Mouse (Mus musculus): ENCODE data around the gene Cnga1. TPM values are rescaled to one million over a fixed set of nuclear protein-coding genes. Genes with fewer than 3 reads are reported as not detected.

The Cnga1 gene
- total RNA-seq (2021): not detected

- intact Hi-C loops (cut with DNase I): no loop called here
- no peak for DNase-seq (ENCODE audit: low spot score)
Measured at GRCm38 (mm10) chr5:72644175-72644574, at the start of gene Cnga1. Gene Cnga1, minus strand, starts transcription at chr5:72644275.

DNA sequence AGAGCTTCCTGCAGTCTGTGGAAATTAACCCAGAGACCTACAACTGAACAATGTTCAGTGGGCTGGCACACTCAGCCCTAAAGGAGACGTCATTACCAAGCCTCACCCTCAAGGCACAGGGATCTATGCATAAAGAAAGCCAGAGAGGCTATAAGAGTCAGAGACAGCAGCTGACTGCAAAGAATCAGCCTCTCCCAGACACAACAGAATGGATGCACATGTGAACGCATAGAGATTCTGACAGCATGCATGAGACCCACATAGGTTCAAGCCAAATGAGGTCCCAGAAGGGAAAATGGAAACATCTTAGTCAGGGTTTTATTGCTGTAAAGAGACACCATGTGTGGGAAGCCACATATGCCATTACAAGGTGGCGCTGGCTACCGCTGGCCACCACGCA, 46.4 kb upstream of the Cnga1 start:
- intact Hi-C loops (cut with DNase I): no loop called here
- no peak for DNase-seq (ENCODE audit: low spot score)

DNA sequence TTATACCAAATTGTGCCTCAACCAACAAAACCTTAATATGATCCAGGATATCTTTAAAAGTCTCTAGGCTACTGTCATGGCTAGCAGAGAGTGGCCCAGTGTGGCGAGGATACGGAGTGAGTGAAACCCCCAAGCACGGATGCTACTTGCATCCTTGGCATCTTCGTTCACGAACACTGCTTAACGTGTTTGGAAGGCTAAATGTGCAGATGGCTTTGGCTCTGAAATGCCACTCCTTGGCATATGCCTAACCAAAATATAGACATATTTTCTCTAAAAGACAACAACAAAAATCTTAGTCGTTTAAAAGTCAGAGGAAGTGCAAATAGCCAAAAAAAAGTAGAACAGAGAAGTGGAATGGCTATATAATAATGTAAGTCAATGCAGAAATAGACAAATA, 45.5 kb upstream of the Cnga1 start:
- no peak for DNase-seq (ENCODE audit: low spot score)
- intact Hi-C loops (cut with DNase I): no loop called here

GRCm38 (mm10) chr5:72681451-72681850, 37.4 kb upstream of the Cnga1 start:
- intact Hi-C loops (cut with DNase I): no loop called here
- no peak for DNase-seq (ENCODE audit: low spot score)

GRCm38 (mm10) chr5:72674994-72675542, 31.0 kb upstream of the Cnga1 start:
- DNase-seq (ENCODE audit: low spot score): no peak
- intact Hi-C loops (cut with DNase I): no loop called here

- intact Hi-C loops (cut with DNase I): no loop called here
Measured at GRCm38 (mm10) chr5:72671017-72671699, 27.1 kb upstream of the Cnga1 start.

DNA sequence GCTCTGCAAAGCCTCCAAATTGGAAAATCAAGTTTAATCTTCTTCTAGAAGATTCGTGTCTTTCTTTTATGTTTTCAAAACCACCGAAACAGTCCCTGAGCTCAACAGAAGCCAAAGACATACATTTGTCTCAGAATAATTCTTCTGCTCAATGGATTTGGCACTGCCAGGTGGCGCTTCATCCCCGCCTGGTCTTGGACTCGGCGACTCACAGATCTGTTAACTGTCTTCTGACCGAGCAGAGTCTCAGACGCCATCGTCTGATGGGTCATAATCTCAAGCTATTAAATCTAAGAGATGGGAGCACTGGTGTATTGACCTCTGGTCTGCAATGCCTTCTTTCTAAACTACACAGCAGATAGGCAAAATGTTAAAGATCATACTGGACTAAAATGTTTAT, 24.3 kb upstream of the Cnga1 start:
- no peak for DNase-seq (ENCODE audit: low spot score)
- intact Hi-C loops (cut with DNase I): loop anchor here (5.0 kb wide), 1 partner anchor 89 kb away; no protein-coding TSS in a partner anchor

More at GRCm38 (mm10) chr5:72671017-72671699, 27.1 kb upstream of the Cnga1 start:
- DNase-seq (ENCODE audit: low spot score): no peak

- no peak for DNase-seq (ENCODE audit: low spot score)
- intact Hi-C loops (cut with DNase I): loop anchor here (5.0 kb wide), 1 partner anchor 91 kb away; no protein-coding TSS in a partner anchor
Measured at GRCm38 (mm10) chr5:72666428-72666827, 22.4 kb upstream of the Cnga1 start.

- intact Hi-C loops (cut with DNase I): loop anchor here (2.0 to 5.0 kb wide), 2 partner anchors 46 to 92 kb away; no protein-coding TSS in a partner anchor
- DNase-seq (ENCODE audit: low spot score): no peak
Measured at GRCm38 (mm10) chr5:72665281-72665680, 21.2 kb upstream of the Cnga1 start.

DNA sequence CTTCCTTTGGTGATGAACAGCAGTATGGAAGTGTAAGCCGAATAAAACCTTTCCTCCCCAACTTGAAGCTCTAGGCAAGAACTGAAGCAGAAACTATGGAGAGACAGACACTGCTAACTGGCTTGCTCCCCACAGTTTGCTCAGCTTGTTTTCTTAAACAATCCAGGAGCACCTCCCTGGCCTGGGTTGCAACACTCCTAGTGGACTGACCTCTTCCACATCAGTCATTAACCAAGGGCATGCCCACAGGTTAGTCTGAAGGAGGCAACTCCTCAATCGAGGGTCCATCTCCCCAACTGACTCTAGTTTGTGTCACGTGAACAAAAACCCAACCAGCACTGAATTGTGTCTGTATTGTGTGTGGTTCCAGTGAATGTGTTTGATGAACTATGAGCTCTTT, 20.8 kb upstream of the Cnga1 start:
- no peak for DNase-seq (ENCODE audit: low spot score)
- intact Hi-C loops (cut with DNase I): loop anchor here (2.0 to 5.0 kb wide), 2 partner anchors 46 to 92 kb away; no protein-coding TSS in a partner anchor

DNA sequence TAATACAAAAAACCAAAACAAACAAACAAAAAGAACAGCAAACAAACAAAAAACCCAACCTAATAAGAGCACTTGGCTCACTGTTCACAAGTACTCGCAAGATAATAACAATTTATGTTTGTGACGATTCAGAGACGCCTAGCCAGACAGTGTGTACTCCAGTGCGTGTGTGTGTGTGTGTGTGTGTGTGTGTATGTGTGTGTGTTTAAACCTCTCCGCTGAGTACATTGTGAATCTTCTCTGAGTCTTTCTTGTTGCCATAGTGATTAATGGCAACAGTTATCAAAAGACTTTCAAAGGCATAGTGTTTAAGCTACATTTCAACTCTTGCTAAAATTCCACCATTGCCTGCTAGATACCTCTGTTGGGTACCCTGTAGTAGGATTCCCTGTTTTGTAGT, 20.1 kb upstream of the Cnga1 start:
- DNase-seq (ENCODE audit: low spot score): no peak
- intact Hi-C loops (cut with DNase I): loop anchor here (2.0 kb wide), 1 partner anchor 47 kb away; no protein-coding TSS in a partner anchor

DNA sequence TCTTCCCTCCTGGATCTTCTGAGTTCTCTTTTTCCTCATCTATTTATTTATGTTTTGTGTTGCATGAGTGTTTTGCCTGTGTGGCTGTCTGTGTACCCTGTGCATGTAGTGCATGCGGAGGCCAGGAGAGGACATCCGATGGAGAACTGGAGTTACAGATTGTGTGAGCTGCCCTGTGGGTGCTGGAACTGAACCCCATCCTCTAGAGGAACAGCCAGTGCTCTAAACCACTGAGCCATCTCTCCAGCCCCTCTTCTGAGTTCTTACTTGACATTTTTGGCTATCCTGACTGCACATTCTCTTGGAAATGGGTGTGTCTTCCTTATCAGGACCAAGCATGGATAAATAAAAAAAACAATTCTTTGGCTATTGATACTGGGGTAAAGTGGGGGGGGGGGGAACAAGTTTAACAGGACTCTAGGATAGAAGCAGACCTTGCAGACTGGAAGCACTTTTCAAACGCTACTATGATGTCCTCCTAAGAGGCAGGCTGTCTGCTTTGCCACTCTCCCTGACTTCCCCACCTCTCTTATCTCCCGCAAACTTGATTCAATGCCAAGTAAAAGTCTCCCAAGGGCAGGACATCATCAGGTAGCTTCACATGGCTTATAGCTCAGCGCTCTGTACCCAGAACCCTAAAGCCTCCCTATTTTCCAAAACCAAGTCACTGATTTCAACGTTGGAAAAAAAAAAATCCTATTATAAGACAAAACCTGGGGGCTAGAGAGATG, 17.1 kb upstream of the Cnga1 start:
- DNase-seq (ENCODE audit: low spot score): no peak
- intact Hi-C loops (cut with DNase I): no loop called here

GRCm38 (mm10) chr5:72658375-72658774, 14.3 kb upstream of the Cnga1 start:
- intact Hi-C loops (cut with DNase I): no loop called here

DNA sequence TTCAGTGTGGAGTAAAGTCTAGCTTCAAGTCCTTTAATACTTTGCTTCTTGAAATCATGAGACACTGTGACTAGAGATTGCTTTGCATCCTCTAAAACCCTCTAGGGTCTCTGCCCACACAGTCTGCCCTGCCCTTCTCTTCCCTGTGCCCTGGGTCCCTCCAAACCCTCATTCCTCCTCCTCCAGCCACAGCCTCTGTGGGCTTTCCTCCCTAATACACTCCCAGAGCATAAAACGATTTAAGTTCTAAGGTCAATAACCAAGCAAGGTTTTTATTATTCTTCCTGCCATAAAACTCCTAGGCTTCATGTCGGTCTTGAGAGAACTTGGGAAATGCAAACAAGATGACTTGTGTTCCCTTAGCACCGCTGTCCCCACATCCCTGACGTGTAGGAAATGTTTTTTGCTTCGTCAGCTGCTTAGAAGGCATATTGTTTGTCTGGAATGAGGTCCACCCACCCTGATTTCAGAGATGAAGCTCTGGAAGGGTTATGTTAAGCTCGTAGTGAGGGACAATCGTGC, 12.3 kb upstream of the Cnga1 start:
- intact Hi-C loops (cut with DNase I): no loop called here
- no peak for DNase-seq (ENCODE audit: low spot score)

More at GRCm38 (mm10) chr5:72658375-72658774, 14.3 kb upstream of the Cnga1 start:
- no peak for DNase-seq (ENCODE audit: low spot score)

DNA sequence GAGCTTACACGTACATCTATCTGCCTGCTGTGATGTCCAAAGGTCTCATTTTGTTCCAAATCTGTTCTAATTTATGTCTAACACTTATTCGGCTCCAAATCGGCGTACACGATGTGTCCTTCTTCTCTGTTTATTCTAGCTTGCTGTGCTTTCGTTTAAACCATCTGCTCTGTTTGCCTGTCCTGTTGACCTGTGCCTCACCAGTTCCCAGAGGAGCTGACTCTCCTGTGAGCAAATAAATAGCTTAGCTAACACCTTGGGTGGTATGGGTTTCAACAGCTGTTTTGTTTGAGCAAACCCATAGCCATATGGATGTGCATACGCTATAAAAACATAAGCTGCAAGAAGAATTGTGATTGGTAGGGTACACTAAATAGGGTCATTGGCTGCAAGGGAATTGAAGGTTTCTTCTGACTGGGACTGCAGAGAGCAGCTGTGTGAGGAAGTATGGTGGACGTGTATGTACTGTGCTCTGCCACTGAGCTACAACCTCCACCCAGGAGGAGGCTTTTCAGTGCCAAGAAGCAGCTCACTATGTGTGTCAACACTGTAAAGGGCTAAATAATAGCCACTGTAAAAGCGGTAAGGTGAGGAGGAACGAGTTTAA, 9.1 kb upstream of the Cnga1 start:
- intact Hi-C loops (cut with DNase I): no loop called here
- no peak for DNase-seq (ENCODE audit: low spot score)

- intact Hi-C loops (cut with DNase I): no loop called here
- no peak for DNase-seq (ENCODE audit: low spot score)
Measured at GRCm38 (mm10) chr5:72648987-72649735, 5.1 kb upstream of the Cnga1 start.

- DNase-seq (ENCODE audit: low spot score): no peak
- intact Hi-C loops (cut with DNase I): no loop called here
Measured at GRCm38 (mm10) chr5:72647958-72648595, 4.0 kb upstream of the Cnga1 start.

DNA sequence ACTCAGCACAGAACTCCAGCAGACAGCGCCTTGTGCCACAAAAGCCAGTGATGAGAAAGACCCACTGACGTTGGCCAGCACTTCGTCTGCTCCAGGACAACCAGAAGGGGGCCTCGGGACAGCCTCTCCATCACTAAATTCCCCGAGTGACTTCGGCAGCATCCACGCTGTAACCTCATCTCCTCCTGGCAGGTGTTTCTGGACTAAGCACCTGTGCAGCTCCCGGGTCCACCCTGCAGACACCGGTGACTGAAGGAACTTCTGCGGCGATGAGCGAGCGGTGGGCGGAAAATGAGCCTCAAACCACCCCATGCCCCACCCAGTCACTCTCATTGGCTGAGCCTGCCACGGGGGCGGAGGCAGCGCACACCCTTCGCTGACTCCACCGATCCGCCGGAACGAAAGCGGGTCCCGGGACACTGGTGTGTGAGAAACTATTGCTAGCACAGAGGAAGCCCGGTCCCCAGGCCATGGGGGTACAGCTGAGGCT, 3.4 kb upstream of the Cnga1 start, which contains the start of gene Nipal1:
TSS of gene Nipal1 (plus strand) at position 378 of the 490 bp plus-strand sequence.
- intact Hi-C loops (cut with DNase I): no loop called here
- no peak for DNase-seq (ENCODE audit: low spot score)

- DNase-seq (ENCODE audit: low spot score): no peak
- intact Hi-C loops (cut with DNase I): no loop called here
Measured at GRCm38 (mm10) chr5:72646996-72647395, 2.9 kb upstream of the Cnga1 start.

Data from heart, postnatal 25 days (tissue).